Mouse (Mus musculus): ENCODE results near the gene Slc22a15. TPM values are rescaled to one million over a fixed set of nuclear protein-coding genes. Genes with fewer than 3 reads are reported as not detected.

Gene Slc22a15
- polyA plus RNA-seq (2012; rRNA removed; ENCODE audit: low replicate concordance) = 4.6 and 6.8 TPM in 2 replicates

DNA sequence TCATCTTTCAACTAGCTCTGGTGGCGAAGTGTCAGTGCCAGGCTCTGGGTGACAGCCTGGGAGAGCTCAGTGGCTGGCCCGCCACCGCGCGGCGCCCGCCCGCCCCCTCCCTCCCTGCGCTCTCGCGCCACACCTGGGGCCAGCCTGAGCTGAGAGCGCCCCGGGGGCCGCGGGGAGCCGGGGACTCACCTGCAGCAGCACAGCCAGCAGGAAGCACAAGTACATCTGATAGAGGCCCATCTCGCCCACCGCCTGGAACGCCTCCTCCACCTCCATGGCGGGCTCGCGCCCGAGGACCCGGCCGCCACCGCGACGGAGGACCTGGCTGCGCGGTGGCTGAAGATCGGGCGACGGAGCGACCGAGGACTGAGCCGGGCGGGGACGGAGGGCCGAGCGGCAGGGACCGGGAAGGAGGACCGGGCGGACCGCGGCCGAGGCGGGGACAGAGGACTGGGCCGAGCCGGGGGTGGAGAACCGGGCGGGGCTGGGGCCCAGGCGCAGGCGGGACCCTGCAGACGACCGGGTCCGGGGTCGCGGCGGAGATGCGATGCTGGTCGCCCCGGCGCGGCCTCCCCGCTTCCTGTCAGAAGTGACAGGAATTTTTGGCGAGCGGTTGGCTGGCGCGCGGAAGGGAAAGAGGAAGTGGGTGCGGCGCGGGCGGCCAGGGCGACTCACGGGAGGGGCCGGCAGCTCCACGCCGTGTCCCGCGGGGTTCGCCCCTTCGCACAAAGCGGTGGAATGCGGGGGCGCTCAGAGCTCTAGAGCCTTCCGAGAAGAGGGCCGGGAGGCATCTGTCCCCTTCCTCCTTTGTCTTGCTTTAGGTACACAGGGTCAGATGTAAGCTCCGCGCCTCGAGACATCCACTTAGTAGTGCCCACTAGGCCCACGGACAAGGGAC, at the start of gene Slc22a15:
Slc22a15 (minus strand) TSS at position 611 of the 898 bp plus-strand sequence.

DNA sequence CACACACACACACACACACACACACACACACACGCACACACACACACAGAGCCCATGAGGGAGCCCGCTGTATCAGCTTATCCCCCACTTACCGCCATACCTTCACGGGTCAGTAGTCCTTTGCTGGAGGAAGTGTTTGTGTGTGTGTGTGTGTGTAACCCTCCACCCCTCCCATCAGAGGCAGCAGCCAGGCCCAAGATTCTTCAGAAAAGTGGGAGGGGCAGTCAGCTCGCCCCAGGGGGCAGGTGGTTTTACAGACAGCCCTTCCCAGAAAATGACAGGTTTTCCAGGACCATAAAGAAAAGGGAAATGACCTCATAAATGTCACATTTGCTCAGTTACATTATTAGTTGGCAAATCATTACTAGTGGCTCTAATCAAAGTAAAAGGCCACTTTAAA, 75.4 kb downstream of the Slc22a15 start, which contains the start of gene Mab21l3:
Mab21l3 (minus strand) TSS at position 144 of the 400 bp plus-strand sequence.

Other genes with a start within 250 kb of the Slc22a15 start
- 0.10 and 34.8 TPM in 2 replicates for gene Mab21l3, start 75.5 kb downstream of the Slc22a15 start, polyA plus RNA-seq (2012; rRNA removed; ENCODE audit: low replicate concordance)
- gene Nhlh2, start 85.6 kb upstream of the Slc22a15 start, polyA plus RNA-seq (2012; rRNA removed; ENCODE audit: low replicate concordance) = not detected in 2 replicates
- gene Casq2, start 162.0 kb upstream of the Slc22a15 start, polyA plus RNA-seq (2012; rRNA removed; ENCODE audit: low replicate concordance) = 2.0 and 2.3 TPM in 2 replicates

Data from subcutaneous adipose tissue, adult 2 months (tissue).